Mouse (Mus musculus) embryonic facial prominence, embryonic 14.5 days (tissue): Measurements from ENCODE around the gene Phlpp1. TPM values are rescaled to one million over a fixed set of nuclear protein-coding genes. Genes with fewer than 3 reads are reported as not detected.

Source experiments
- ATAC-seq: fragments of 200-750 bp; cut with Nextera tagmentation; 2 replicates; pipeline ENCODE4 v1.8.0; 2017; ENCODE audit warnings: low read depth, moderate number of reproducible peaks, moderate TSS enrichment
- DNase-seq: peaks from one replicate; pipeline ENCODE4 v3.0.0-alpha.2; 2015; ENCODE audit warnings: low spot score
- H3K27ac ChIP-seq: fragments of 300-500 bp; sonication (generic); replicated peaks from 2 replicates; pipeline ENCODE4 v1.5.1; 2014; ENCODE audit warnings: low read depth, mild to moderate bottlenecking, low read length, moderate library complexity
- H3K27me3 ChIP-seq: fragments of 300-500 bp; sonication (generic); replicated peaks from 2 replicates; pipeline ENCODE4 v1.6.1; 2014; ENCODE audit warnings: low read length; ENCODE audit not compliant: control insufficient read depth, insufficient read depth
- H3K36me3 ChIP-seq: fragments of 300-500 bp; sonication (generic); 2 replicates; pipeline ENCODE4 v1.6.1; 2014; ENCODE audit warnings: low read length, mixed read lengths; ENCODE audit not compliant: control insufficient read depth, insufficient read depth
- H3K4me1 ChIP-seq: fragments of 300-500 bp; sonication (generic); 2 replicates; pipeline ENCODE4 v1.6.1; 2014; ENCODE audit warnings: antibody characterized with exemption, low read length; ENCODE audit not compliant: control insufficient read depth, insufficient read depth
- H3K4me2 ChIP-seq: fragments of 300-500 bp; sonication (generic); 2 replicates; pipeline ENCODE4 v1.6.1; 2014; ENCODE audit warnings: low read depth, mild to moderate bottlenecking, low read length, moderate library complexity, mixed read lengths
- H3K4me3 ChIP-seq: fragments of 300-500 bp; sonication (generic); 2 replicates; pipeline ENCODE4 v1.5.1; 2014; ENCODE audit warnings: low read depth, mild to moderate bottlenecking, low read length
- H3K9ac ChIP-seq: fragments of 300-500 bp; sonication (generic); 2 replicates; pipeline ENCODE4 v1.6.1; 2014; ENCODE audit warnings: low read depth, mild to moderate bottlenecking, low read length, moderate library complexity, mixed read lengths
- H3K9me3 ChIP-seq: fragments of 300-500 bp; sonication (generic); 2 replicates; pipeline ENCODE4 v1.6.1; 2016; ENCODE audit warnings: low read length; ENCODE audit not compliant: control insufficient read depth
- WGBS: fragments of 180-500 bp; shearing (Covaris S2); extraction: QIAGEN DNeasy Blood & Tissue Kit; methylation state at CpG from one replicate; pipeline ENCODE4 v1.1.7; 2014; 5-methylcytosine and 5-hydroxymethylcytosine counted together
- polyA plus RNA-seq: library from polyadenylated mRNA; unstranded; fragments of >200 nt; fragmentation: Nextera tagmentation; extraction: Ambion mirVana; gene quantifications from 2 replicates; pipeline ENCODE4 v1.2.1, GENCODE M21; 2014

Gene Phlpp1
- polyA plus RNA-seq, 1 experiment from 2014 or later: 5.1 TPM

GRCm38 (mm10) chr1:106410858-106411257 is 239.3 kb downstream of the Phlpp1 start:
- Histone ChIP-seq H3K27ac (no peak overlapping the region), H3K4me3 (no peak overlapping the region), H3K4me1 (no peaks in the 10 kb centered on the region), H3K9me3 (no peaks in the 10 kb centered on the region), H3K9ac (no peak overlapping the region), H3K27me3 (no peaks in the 10 kb centered on the region), H3K36me3 (no peaks in the 10 kb centered on the region), H3K4me2 (no peak overlapping the region)
- ATAC-seq (no peak), DNase-seq (no peak)
- 67% methylated on average over 2 of the region's 2 CpGs for WGBS

GRCm38 (mm10) chr1:106425128-106425936 is 253.8 kb downstream of the Phlpp1 start:
- Histone ChIP-seq H3K4me2 (no peak overlapping the region), H3K36me3 (no peaks in the 10 kb centered on the region), H3K4me3 (no peak overlapping the region), H3K27me3 (no peaks in the 10 kb centered on the region), H3K4me1 (no peaks in the 10 kb centered on the region), H3K27ac (no peak overlapping the region), H3K9ac (no peak overlapping the region), H3K9me3 (no peaks in the 10 kb centered on the region)
- ATAC-seq (no peak), DNase-seq (peak; percentile 51)
- WGBS: 31% methylated on average over 9 of the region's 9 CpGs

DNA sequence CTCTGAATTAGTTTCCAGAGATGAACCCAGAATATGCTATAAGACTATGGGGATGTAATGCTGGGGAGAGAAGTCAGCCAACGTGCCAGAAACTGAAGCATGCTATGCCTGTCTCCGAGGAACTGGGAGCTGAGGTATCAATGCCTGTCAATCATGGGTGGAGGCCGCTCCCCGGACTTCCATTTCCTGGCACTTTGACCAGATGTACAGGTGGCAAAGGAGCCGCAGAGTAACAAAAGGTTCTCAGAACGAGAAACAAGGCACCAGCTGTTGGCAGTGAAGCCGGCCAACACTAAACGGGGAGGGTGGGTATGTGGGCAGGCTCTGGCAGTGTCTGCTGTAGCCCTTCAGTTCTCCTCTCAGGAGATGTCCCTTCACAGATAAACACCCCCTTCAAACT is 256.6 kb downstream of the Phlpp1 start:
- no peak overlapping the region for H3K27ac ChIP-seq
- no peaks in the 10 kb centered on the region for H3K4me1 ChIP-seq
- no peak overlapping the region for H3K4me2 ChIP-seq
- no peaks in the 10 kb centered on the region for H3K27me3 ChIP-seq
- WGBS: 41% methylated on average over 8 of the region's 8 CpGs
- H3K4me3 ChIP-seq: no peak overlapping the region
- ATAC-seq: peak; percentile 63; the same call in 1 of the 2 replicates
- no peaks in the 10 kb centered on the region for H3K9me3 ChIP-seq
- no peaks in the 10 kb centered on the region for H3K36me3 ChIP-seq
- DNase-seq: peak; percentile 32
- no peak overlapping the region for H3K9ac ChIP-seq

- Histone ChIP-seq H3K4me3 (no peak overlapping the region), H3K4me2 (no peak overlapping the region), H3K36me3 (no peaks in the 10 kb centered on the region), H3K9me3 (no peaks in the 10 kb centered on the region), H3K27me3 (no peaks in the 10 kb centered on the region), H3K27ac (no peak overlapping the region), H3K4me1 (no peaks in the 10 kb centered on the region), H3K9ac (no peak overlapping the region)
- ATAC-seq (no peak), DNase-seq (no peak)
- WGBS: 63% methylated on average over 4 of the region's 4 CpGs
Observed at GRCm38 (mm10) chr1:106428580-106428979, 257.0 kb downstream of the Phlpp1 start.

DNA sequence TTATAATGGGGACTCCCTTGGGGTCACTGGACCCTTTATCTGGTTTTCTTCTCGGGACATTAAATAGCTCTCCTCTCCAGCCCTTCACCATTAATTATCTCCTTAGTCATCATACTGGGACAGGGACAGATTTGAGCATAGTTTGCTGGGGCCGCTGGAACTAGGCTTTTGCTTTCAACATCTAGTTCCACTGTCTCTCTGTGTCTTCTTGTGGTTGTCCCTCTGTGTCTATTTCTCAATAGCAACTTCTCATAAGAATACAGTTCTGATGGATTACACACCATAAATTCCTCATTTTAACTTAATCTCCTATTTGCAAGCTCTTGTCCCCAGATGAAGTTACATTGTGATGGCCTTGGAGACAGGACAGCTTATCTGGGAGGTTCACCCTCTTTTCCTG is 262.0 kb downstream of the Phlpp1 start:
- Histone ChIP-seq H3K9me3 (no peaks in the 10 kb centered on the region), H3K4me1 (no peaks in the 10 kb centered on the region), H3K4me3 (no peak overlapping the region), H3K4me2 (no peak overlapping the region), H3K36me3 (no peaks in the 10 kb centered on the region), H3K9ac (no peak overlapping the region), H3K27me3 (no peaks in the 10 kb centered on the region), H3K27ac (no peak overlapping the region)
- ATAC-seq: no peak
- no peak for DNase-seq
- WGBS: 65% methylated on average over 2 of the region's 2 CpGs

Other genes starting within 250 kb of the Phlpp1 start
- 2.8 TPM in 2 replicates for gene Zcchc2, start 181.3 kb upstream of the Phlpp1 start, polyA plus RNA-seq